Mouse (Mus musculus): ENCODE data around the gene Mymx.
A peak's percentile ranks its signal among the peaks of the same experiment; 100 is the strongest.

Mymx gene

GRCm38 (mm10) chr17:45551816-45552451, 50.0 kb downstream of the Mymx start:
- peak; percentile 35 for ATAC-seq (ENCODE audit: low TSS enrichment)

- ATAC-seq (ENCODE audit: low TSS enrichment), result no peak
These were observed 50.6 kb downstream of the Mymx start for GRCm38 (mm10) chr17:45551249-45551796.
